ENCODE assay signal across 30 mouse cellular contexts in genomic region chr14:26854066-26854465, GRCm38 (mm10). TPM values are rescaled to one million over a fixed set of nuclear protein-coding genes. Genes with fewer than 3 reads are reported as not detected.
"Had no signal": no experiment of that assay in that cellular context is flagged by ENCODE, and none has a peak within 500 bp of the region (broad histone marks: within the 10 kb centered on the region; RNA-seq: fewer than 3 reads in every experiment).

No protein-coding gene starts in this region.

- H3K36me3 ChIP-seq: heart, embryonic 10.5 days; heart, embryonic 12.5 days; heart, embryonic 13.5 days; heart, embryonic 15.5 days; hindbrain, embryonic 10.5 days; hindbrain, embryonic 12.5 days; hindbrain, embryonic 13.5 days; hindbrain, embryonic 15.5 days; intestine, embryonic 15.5 days had no signal

- H3K9me3 ChIP-seq: heart, embryonic 10.5 days; heart, embryonic 12.5 days; heart, embryonic 13.5 days; heart, embryonic 15.5 days; hindbrain, embryonic 10.5 days; hindbrain, embryonic 12.5 days; hindbrain, embryonic 13.5 days; hindbrain, embryonic 15.5 days; intestine, embryonic 15.5 days had no signal

- H3K27ac ChIP-seq: heart, adult 2 months; heart, embryonic 10.5 days; heart, embryonic 13.5 days; heart, embryonic 15.5 days; hindbrain, embryonic 10.5 days; hindbrain, embryonic 12.5 days; hindbrain, embryonic 13.5 days; hindbrain, embryonic 14.5 days; hindbrain, embryonic 15.5 days; hindbrain, postnatal 0 days; intestine, embryonic 15.5 days; kidney, postnatal 0 days; layer of hippocampus, adult 2 months; left cerebral cortex, adult 2 months had no signal

- H3K4me3 ChIP-seq: heart, adult 2 months; heart, embryonic 10.5 days; heart, embryonic 12.5 days; heart, embryonic 13.5 days; heart, embryonic 15.5 days; hindbrain, embryonic 10.5 days; hindbrain, embryonic 12.5 days; hindbrain, embryonic 13.5 days; hindbrain, embryonic 15.5 days; intestine, embryonic 15.5 days; layer of hippocampus, adult 2 months; left cerebral cortex, adult 2 months had no signal

- ATAC-seq: hindbrain, embryonic 16.5 days; hindbrain, postnatal 0 days; inflammation-experienced regulatory T-cells, adult 6 months; intestine, embryonic 15.5 days; intestine, embryonic 16.5 days; intestine, postnatal 0 days had no signal

- H3K9ac ChIP-seq: heart, embryonic 12.5 days; heart, embryonic 13.5 days; heart, embryonic 15.5 days; hindbrain, embryonic 12.5 days; hindbrain, embryonic 13.5 days; hindbrain, embryonic 14.5 days; hindbrain, embryonic 15.5 days; intestine, embryonic 15.5 days had no signal

- H3K27me3 ChIP-seq: heart, embryonic 12.5 days; heart, embryonic 13.5 days; heart, embryonic 15.5 days; hindbrain, embryonic 12.5 days; hindbrain, embryonic 13.5 days; hindbrain, embryonic 15.5 days; intestine, embryonic 15.5 days had no signal

- DNase-seq: heart, adult 18-20 months; heart, adult 2 months; heart, postnatal 10 days; heart, postnatal 14 days; heart, postnatal 36 days; heart, postnatal 4 days; kidney, adult 11 months; kidney, postnatal 10 days; layer of hippocampus, adult 9-11 months; layer of hippocampus, postnatal 36 days had no signal

- H3K4me1 ChIP-seq: heart, embryonic 10.5 days; heart, embryonic 13.5 days; heart, embryonic 15.5 days; hindbrain, embryonic 10.5 days; hindbrain, embryonic 12.5 days; hindbrain, embryonic 13.5 days; hindbrain, embryonic 15.5 days; intestine, embryonic 15.5 days had no signal

- H3K4me2 ChIP-seq: heart, embryonic 11.5 days; heart, embryonic 12.5 days; heart, embryonic 13.5 days; heart, embryonic 15.5 days; hindbrain, embryonic 12.5 days; hindbrain, embryonic 13.5 days; hindbrain, embryonic 14.5 days; hindbrain, embryonic 15.5 days; intestine, embryonic 15.5 days had no signal

RNA-seq across cellular contexts. Expression of gene Asb14, which starts 40.3 kb away (rescaled TPM):
- polyA plus RNA-seq: hindbrain, embryonic 10.5 days; hindbrain, embryonic 12.5 days; intestine, embryonic 16.5 days; large intestine, adult 2 months had no signal
